Mouse (Mus musculus) MEL (cell line): Measurements from ENCODE around the gene Atxn1l.

Experiments used
- CTCF ChIP-seq, 3 experiments: IDR thresholded peaks in 2 of 3; conservative IDR thresholded peaks in 1 of 3; 2 replicates each; pipeline ENCODE4 v1.5.1; 2011 to 2012; ENCODE audit warnings: low read length in 3 of 3, low read depth in 2 of 3, mild to moderate bottlenecking in 2 of 3, improper control_type of control experiment in 1 of 3, inconsistent platforms in 1 of 3, mixed read lengths in 1 of 3, moderate library complexity in 1 of 3; ENCODE audit not compliant: control insufficient read depth in 1 of 3, insufficient read depth in 1 of 3, poor library complexity in 1 of 3, severe bottlenecking in 1 of 3
- E2F4 ChIP-seq: IDR thresholded peaks from 2 replicates; pipeline ENCODE4 v1.6.1; 2011; ENCODE audit warnings: low read depth, low read length, improper control_type of control experiment, borderline replicate concordance
- GATA1 ChIP-seq: IDR thresholded peaks from 2 replicates; pipeline ENCODE4 v1.6.1; 2011; ENCODE audit warnings: low read depth, low read length, improper control_type of control experiment
- KAT2A ChIP-seq: conservative IDR thresholded peaks from 2 replicates; pipeline ENCODE4 v1.6.1; 2012; ENCODE audit warnings: low read depth, low read length, improper control_type of control experiment, inconsistent platforms
- MAX ChIP-seq: IDR thresholded peaks from 2 replicates; pipeline ENCODE4 v1.6.1; 2011; ENCODE audit warnings: low read length, improper control_type of control experiment
- MEF2A ChIP-seq: IDR thresholded peaks from 2 replicates; pipeline ENCODE4 v1.6.1; 2014; ENCODE audit warnings: low read depth, mild to moderate bottlenecking, inconsistent platforms, low read length, improper control_type of control experiment; ENCODE audit not compliant: poor library complexity, insufficient replicate concordance, severe bottlenecking; ENCODE audit errors: extremely low read depth
- POLR2A ChIP-seq, 2 experiments: IDR thresholded peaks; 2 replicates each; pipeline ENCODE4 v1.6.1; 2011 to 2012; ENCODE audit warnings: low read length in 2 of 2, mild to moderate bottlenecking in 2 of 2, control low read depth in 1 of 2, improper control_type of control experiment in 1 of 2, low read depth in 1 of 2, moderate library complexity in 1 of 2; ENCODE audit not compliant: control insufficient read depth in 1 of 2, insufficient read depth in 1 of 2, poor library complexity in 1 of 2
- RAD21 ChIP-seq: IDR thresholded peaks from 2 replicates; pipeline ENCODE4 v1.6.1; 2011; ENCODE audit warnings: mild to moderate bottlenecking, low read depth, low read length, improper control_type of control experiment
- TAL1 ChIP-seq: IDR thresholded peaks from 2 replicates; pipeline ENCODE4 v1.6.1; 2012; ENCODE audit warnings: mild to moderate bottlenecking, inconsistent platforms, low read length, moderate library complexity, mixed read lengths
- TCF12 ChIP-seq: IDR thresholded peaks from 2 replicates; pipeline ENCODE4 v1.6.1; 2014; ENCODE audit warnings: low read depth, mild to moderate bottlenecking, inconsistent platforms, low read length, improper control_type of control experiment, moderate library complexity
- ZMIZ1 ChIP-seq: IDR thresholded peaks from 2 replicates; pipeline ENCODE4 v1.6.1; 2012; ENCODE audit warnings: low read depth, mild to moderate bottlenecking, inconsistent platforms, low read length, improper control_type of control experiment, moderate library complexity

DNA sequence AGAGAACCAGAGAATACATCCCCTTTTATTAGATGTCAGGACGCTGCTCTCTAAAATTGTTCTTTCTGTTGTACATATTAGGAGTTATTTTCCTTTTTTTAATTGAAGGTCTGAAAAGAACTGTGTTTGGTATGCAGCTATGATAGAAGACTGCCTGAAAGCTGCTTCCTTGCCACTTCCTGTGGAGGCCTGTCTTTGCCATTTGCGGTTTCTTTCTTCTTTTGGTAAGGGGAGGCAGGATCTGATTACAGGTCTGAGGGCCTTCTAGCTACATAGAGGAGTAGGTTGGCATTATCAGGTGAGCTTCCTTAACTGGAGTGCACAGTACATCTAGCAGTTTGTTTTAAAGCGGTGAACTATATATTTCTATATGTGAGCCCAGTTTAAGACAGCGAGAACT is 29.6 kb downstream of the Atxn1l start:
- TF ChIP-seq TCF12 (no peak), POLR2A (IDR thresholded peaks at IDR 0.05; ENCODE audit: control insufficient read depth in 1 of 2, insufficient read depth in 1 of 2, low read depth in 1 of 2, low read length in 2 of 2, poor library complexity in 1 of 2) (no peak), CTCF (IDR thresholded peaks at IDR 0.05 in 2 of 3, conservative IDR thresholded peaks at IDR 0.05 in 1 of 3; ENCODE audit: control insufficient read depth in 1 of 3, insufficient read depth in 1 of 3, low read depth in 2 of 3, low read length in 3 of 3, poor library complexity in 1 of 3, severe bottlenecking in 1 of 3) (no peak), KAT2A (no peak), ZMIZ1 (no peak), E2F4 (no peak), MEF2A (no peak), TAL1 (no peak), MAX (no peak), GATA1 (no peak), RAD21 (no peak)
